Mouse (Mus musculus) layer of hippocampus, postnatal 25 days (tissue): ENCODE results near the gene Colgalt1. TPM values are rescaled to one million over a fixed set of nuclear protein-coding genes. Genes with fewer than 3 reads are reported as not detected.

Source experiments
- DNase-seq, 2 experiments: peaks; one replicate each; pipeline ENCODE4 v3.0.0; 2022; ENCODE audit warnings: mixed read lengths in 2 of 2, low spot score in 1 of 2; ENCODE audit errors: extremely low spot score in 1 of 2
- total RNA-seq, 2 experiments: library from RNA; stranded (reverse); gene quantifications; 2 replicates each; pipeline ENCODE4 v1.2.3; 2021

Gene Colgalt1
- 10 to 100 TPM; 56.7 to 58.7 TPM for total RNA-seq

- DNase-seq = peak; percentile 84 to 88
Measured at GRCm38 (mm10) chr8:71610822-71611651, at the start of gene Colgalt1. TSS of gene Colgalt1 (plus strand) at chr8:71610998.

DNA sequence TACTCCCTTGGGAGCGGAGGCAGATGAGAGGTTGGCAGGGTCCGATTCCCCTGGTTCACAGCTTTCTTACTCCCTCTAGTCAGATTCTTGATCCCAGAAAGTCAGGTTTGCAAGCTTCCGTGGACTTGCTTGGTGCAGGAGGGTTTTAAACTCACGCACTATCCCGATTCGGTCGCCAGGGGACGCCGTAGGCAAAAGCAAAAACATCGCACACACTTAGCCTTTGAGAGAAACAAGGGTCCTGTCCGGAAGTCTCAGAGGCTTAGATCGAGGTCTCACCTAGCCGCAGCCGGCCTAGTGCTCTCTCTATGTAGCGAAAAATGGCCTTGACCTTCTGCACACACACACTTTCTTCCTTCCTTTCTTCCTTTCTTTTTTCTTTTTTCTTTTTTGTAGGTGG is 49.4 kb upstream of the Colgalt1 start:
- peak in 1 of 2 experiments; percentile 67 for DNase-seq

DNA sequence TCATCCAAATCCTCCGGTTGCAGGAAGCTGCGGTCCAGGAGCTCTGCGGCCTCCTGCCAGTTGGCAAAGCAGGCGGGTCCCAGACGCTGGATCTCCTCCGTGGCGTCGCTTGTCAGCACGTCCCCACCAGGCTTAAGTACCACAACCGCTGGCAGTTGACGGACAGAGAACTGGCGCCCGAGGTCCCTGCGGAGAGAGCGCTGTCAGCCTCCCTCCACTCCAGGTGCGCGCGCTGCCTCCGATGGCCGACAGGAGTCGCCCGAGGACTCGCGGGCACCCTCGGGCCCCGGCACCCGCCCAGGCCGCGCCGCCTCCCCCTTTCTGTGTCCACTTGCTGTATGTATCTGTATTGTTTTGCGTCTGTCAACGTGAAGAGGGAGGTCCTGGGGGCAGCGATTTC is 48.0 kb upstream of the Colgalt1 start:
- DNase-seq = peak; percentile 63 to 77

- no peak for DNase-seq
Measured at GRCm38 (mm10) chr8:71563992-71564391, 46.8 kb upstream of the Colgalt1 start.

DNA sequence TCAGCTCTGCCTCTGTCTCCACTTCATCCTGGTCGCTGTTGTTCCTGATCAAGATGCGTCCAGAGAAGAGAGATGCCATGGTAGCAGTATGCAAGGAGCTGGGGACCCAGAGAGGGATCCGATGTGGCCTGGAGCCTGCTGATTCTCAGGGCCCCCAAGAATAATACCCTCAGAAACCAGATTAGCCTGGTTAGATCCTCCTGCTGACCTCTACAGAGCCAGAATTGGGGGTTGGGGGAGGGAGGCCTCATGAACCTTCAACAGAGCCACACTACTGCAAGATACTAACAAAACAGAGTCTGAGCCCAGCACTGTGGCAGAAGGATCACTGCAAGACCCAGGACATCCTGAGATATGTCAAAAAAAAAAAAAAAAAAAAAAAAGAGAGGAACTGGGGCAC is 44.3 kb upstream of the Colgalt1 start, which contains the start of gene Nxnl1:
Nxnl1 (minus strand) TSS at position 101 of the 400 bp plus-strand sequence.
- DNase-seq = no peak

- DNase-seq = no peak
Measured at GRCm38 (mm10) chr8:71567587-71567986, 43.2 kb upstream of the Colgalt1 start.

DNA sequence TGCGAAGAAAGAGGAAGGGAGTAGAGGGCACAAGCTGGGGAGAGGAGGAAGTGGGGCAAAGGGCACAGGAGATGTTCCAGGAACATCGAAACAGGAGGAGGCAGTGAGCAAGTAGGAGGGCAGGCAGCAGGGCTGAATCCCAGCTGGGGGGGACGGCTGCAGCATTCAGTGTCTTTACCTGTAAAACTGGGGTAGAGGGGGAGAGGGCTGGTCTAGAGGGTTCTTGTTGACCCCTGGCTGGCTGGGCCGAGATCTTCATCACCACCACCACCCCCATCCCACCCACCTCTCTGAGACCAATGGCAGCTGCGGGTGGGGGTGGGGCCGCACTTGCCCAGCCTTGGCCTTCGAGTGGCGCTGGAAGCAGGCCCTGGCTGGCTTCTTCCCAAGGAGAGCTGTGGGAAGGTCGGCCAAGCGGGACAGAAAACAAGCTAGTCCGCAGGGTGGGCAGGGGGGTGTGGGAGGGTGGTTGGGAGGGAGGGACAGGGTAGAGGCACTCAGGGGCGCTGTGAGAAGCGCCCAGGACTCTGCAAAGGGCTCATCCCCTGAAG is 42.3 kb upstream of the Colgalt1 start, which contains the start of gene Slc27a1:
Slc27a1 (plus strand) TSS at position 496 of the 551 bp plus-strand sequence.
- peak; percentile 52 to 67 for DNase-seq

GRCm38 (mm10) chr8:71568941-71569340 is 41.9 kb upstream of the Colgalt1 start:
- DNase-seq = no peak

GRCm38 (mm10) chr8:71569366-71570290 is 41.2 kb upstream of the Colgalt1 start:
- DNase-seq = peak; percentile 63 to 76

DNA sequence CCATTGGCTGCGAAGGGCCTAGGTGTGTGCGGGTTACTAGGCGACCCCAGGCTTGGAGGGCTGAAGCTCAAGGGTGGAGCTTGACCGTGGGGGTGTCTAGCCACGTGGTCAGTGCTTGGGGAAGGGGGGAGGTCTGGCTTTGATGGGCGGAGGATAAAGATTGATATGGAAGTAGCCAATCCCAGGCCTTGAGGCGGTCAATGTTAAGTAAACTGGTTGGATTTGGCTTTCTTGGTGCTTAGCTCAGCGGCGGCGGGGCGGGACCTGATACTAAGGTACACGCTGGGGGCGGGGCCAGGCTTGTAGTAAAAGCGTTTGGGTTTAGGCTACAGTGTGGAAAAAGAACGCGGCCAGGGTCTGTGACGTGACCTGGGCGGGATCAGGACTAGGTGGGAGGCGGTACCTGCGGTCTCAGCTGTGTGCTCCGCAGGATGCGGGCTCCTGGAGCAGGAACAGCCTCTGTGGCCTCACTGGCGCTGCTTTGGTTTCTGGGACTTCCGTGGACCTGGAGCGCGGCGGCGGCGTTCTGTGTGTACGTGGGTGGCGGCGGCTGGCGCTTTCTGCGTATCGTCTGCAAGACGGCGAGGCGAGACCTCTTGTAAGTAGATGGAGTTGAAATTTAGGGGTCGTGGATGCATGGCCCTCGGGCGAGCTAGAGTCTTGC is 40.4 kb upstream of the Colgalt1 start:
- peak; percentile 87 to 90 for DNase-seq

DNA sequence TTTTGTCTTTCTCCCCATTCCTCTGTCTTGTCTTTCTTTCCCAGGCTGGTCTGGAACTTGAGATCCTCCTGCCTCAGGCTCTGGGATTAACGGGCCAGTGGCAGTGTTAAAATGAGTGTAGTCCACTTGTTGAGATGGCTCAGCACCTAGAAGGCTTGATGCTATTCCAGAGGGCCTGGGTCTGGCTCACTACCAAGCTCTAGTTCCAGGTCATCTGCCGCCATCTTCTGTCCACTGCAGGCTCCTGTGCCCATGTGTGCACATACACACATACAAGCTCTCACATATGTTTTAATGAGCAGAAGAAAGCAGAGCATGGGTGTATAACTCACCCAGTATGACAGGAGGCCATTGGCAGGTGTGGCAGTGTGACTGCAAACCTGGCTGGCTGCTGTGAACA is 38.7 kb upstream of the Colgalt1 start:
- no peak for DNase-seq

DNA sequence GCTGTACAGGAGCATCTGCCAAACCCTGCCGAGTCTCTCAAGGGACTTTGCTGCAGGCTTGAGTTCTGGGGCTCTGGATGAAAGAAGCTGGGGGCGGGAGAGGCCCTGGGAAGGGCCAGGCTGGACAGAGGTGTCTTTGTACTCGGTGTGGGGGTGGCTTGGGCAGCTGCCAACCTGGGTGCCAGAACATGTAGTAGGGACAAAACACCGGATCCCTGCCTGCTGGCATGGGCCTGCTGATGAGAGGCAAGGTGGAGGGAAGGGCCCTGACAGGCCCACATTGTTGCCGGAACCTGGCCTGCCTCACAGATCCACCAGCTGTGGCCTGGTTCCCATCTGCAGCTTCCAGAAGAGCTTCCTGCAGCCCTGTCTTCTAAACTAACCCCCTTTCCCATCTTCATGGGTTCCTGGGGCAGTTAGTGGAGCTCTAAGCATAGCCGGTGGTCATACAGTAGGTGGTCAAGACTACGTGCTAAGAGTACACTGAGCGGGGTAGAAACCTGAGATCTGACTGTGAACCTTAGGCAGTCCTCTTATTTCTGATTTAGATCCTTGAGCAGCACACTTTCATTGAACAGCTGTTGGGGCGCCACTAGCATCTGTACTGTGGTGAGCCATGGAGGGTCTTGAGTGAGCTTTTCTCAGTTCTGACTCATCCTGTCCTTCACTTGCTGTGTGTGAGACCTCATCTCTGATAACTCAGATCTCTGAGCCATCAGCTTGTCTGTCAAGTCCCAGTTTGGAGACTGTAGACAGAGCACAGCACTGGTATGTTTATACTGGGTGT is 37.8 kb upstream of the Colgalt1 start:
- DNase-seq = peak; percentile 63 to 75

DNA sequence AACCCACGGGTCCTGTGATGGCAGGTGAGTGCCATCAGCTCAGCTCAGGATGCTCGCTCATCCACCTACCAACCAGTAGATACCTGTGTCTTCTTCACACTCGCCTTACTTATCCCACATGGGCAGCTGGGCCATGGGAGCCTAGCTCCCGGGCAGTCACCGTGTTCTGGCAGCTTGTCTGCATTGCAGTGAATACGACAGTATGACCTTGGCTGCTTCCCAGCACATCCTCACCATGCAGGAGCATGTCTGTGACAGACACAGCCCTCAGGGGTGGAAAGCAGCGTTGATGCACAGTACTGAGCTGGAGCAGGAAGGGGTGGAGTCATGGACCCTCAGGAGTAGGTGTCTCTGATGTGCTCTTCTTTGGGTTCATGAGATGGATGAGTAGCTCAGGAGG is 36.4 kb upstream of the Colgalt1 start:
- DNase-seq = no peak

DNA sequence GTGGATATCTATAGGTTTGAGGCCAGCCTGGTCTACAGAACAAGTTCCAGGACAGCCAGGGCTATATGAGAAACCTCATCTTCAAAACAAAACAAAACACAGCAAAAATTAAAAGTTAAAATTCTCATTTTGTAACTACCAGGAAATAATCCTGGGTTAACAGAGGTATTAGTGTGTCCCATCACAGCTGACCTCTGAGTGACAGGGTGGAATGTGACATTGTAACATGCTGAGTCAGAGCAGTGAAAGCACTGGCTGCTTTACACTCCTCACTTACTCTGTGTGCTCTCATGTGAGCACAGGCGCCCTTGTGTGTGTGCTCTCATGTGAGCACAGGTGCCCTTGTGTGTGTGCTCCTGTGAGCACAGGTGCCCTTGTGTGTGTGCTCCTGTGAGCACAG is 35.8 kb upstream of the Colgalt1 start:
- DNase-seq = no peak

DNA sequence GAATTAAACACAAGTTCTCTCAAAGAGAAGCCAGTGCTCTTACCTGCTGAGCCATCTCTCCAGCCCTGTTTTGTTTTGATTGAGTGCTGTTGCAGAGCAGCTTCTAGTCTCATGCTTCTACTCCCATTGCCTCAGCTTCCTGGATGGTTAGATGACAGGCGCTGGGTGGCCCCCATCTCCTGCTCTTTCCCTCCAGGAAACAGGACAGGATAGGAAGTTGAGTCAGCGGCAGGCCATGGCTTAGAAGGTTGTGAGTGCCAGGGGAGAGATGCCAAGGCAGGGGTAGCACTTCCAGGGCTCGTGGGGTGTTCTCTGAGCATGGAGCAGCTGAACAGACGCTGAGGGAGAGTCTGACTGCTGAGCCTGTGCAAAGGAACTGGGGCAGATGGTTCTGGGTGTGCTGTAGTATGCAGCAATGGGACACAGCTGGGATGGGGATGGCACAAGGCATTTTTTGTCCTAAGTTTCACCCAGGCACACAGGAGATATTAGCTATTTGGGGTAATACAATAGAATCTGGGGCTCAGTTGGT is 32.9 kb upstream of the Colgalt1 start:
- no peak for DNase-seq

GRCm38 (mm10) chr8:71579009-71579408 is 31.8 kb upstream of the Colgalt1 start:
- DNase-seq = no peak

DNA sequence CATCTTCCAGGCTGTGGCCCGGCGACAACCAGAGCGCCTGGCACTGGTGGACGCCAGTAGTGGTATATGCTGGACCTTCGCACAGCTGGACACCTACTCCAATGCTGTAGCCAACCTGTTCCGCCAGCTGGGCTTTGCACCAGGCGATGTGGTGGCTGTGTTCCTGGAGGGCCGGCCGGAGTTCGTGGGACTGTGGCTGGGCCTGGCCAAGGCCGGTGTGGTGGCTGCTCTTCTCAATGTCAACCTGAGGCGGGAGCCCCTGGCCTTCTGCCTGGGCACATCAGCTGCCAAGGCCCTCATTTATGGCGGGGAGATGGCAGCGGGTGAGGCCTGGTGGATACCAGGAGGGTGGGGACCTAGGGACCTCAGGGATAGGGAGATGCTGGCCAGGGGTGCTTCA is 31.3 kb upstream of the Colgalt1 start:
- no peak for DNase-seq

GRCm38 (mm10) chr8:71580201-71580600 is 30.6 kb upstream of the Colgalt1 start:
- no peak for DNase-seq

- DNase-seq = peak in 1 of 2 experiments; percentile 59
Measured at GRCm38 (mm10) chr8:71586891-71587290, 23.9 kb upstream of the Colgalt1 start.
